Mouse (Mus musculus) spleen, adult 2 months (tissue): ENCODE measurements at regions not wholly inside any gene's neighbourhood (a gene's known extent, or its start where the extent isn't known, plus 50 kb on each side); places are given as distances from the start of the nearest gene placed in this dataset.

Source experiments
- DNase-seq, 2 experiments: peaks; one replicate each; pipeline versions ENCODE4 v3.0.0 to v3.0.0-alpha.2; 2012 to 2021; ENCODE audit warnings: low spot score in 2 of 2, low read depth in 1 of 2
- H3K27ac ChIP-seq: fragments of 200-500 bp; 2 replicates; pipeline ENCODE4 v1.5.1; 2012; ENCODE audit warnings: low read length, inconsistent platforms; ENCODE audit not compliant: insufficient read depth
- H3K27me3 ChIP-seq: fragments of 200-500 bp; 2 replicates; pipeline ENCODE4 v1.6.1; 2012; ENCODE audit warnings: mild to moderate bottlenecking, moderate library complexity, low read length, inconsistent platforms; ENCODE audit not compliant: control insufficient read depth, insufficient read depth
- H3K36me3 ChIP-seq: fragments of 200-500 bp; 2 replicates; pipeline ENCODE4 v1.6.1; 2012; ENCODE audit warnings: mild to moderate bottlenecking, low read length, inconsistent platforms; ENCODE audit not compliant: control insufficient read depth, insufficient read depth
- H3K4me1 ChIP-seq: fragments of 200-500 bp; 2 replicates; pipeline ENCODE4 v1.6.1; 2011; ENCODE audit warnings: inconsistent platforms; ENCODE audit not compliant: control insufficient read depth, insufficient read depth, insufficient read length
- H3K4me3 ChIP-seq: fragments of 200-500 bp; 2 replicates; pipeline ENCODE4 v1.5.1; 2011; ENCODE audit warnings: mild to moderate bottlenecking, inconsistent platforms; ENCODE audit not compliant: insufficient read depth, insufficient read length; ENCODE audit errors: extremely low read depth
- CTCF ChIP-seq: fragments of 200-500 bp; IDR thresholded peaks from 2 replicates; pipeline ENCODE4 v1.5.1; 2011; ENCODE audit warnings: mild to moderate bottlenecking, inconsistent platforms; ENCODE audit not compliant: insufficient read depth, insufficient read length, insufficient replicate concordance; ENCODE audit errors: extremely low read depth
- POLR2A ChIP-seq: fragments of 200-500 bp; IDR thresholded peaks from 2 replicates; pipeline ENCODE4 v1.6.1; 2011; ENCODE audit warnings: low read depth, low read length, inconsistent platforms
- WGBS: fragments of 180-500 bp; shearing (Covaris S2); methylation state at CpG from one replicate; pipeline ENCODE4 v1.1.7; 2018; 5-methylcytosine and 5-hydroxymethylcytosine counted together

GRCm38 (mm10) chr8:53945561-53945960 lies 131.8 kb upstream of the Vegfc start:
- TF ChIP-seq CTCF = no peak
- TF ChIP-seq POLR2A = no peak
- Histone ChIP-seq H3K27ac (no peak overlapping the region), H3K36me3 (no peaks in the 10 kb centered on the region), H3K4me1 (no peaks in the 10 kb centered on the region), H3K27me3 (no peaks in the 10 kb centered on the region), H3K4me3 (no peak overlapping the region)
- WGBS = 79% methylated on average over 2 of the region's 2 CpGs
- DNase-seq = no peak

DNA sequence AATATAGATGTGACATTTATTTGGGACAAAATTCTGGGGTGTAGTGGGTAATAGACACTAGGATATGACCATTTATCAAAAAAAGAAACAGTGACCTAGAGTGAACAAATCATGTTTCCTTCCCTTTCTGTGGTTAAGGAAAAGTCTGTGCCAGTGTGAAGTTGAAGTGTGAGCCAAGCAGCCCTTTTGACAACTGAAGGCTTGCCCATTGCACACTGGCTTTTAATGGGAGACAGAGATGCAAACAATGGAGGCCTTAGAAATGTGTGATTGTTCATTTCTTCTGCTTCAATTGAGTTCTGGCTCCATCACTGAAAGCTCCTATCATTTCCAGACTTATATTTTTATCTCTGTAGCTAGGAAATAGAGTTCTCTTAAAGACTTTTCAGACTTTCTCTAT lies 130.0 kb upstream of the Vegfc start:
- Histone ChIP-seq H3K4me1 (no peaks in the 10 kb centered on the region), H3K36me3 (no peaks in the 10 kb centered on the region)

DNA sequence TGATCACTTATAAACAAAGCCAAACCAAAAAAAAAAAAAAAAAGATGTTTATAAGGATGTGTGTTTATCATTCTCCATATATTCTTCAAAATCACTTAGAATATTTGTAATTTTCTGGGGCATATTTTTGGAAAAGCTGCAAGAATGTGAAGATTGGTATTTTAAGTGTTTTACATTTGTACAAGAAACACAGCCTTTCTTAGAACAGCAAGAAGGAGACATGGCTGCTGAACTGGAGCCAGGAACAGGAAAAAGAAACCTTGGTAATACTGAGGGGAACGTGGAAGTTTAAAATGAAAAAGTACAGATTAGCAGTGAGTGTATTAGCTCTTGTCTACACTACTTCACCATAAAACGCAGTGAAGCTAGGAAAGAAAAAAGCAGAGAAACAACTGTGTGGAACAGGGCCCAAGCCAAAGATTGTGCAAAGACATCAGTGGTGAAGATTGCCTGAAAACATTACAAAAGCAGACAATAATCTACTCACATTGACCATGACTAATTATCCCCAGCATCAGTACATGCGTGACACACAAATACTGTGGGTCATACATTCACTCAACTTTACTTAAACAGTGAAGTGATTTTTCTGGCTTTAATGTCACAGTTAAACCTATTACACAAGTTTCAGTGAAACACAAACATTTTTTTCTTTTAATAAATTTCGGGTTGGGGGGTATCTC lies 122.8 kb upstream of the Vegfc start:
- DNase-seq = no peak
- Histone ChIP-seq H3K27me3 (no peaks in the 10 kb centered on the region), H3K27ac (no peak overlapping the region), H3K4me3 (no peak overlapping the region), H3K36me3 (no peaks in the 10 kb centered on the region), H3K4me1 (no peaks in the 10 kb centered on the region)
- WGBS = 81% methylated on average over 4 of the region's 4 CpGs
- TF ChIP-seq POLR2A (no peak), CTCF (no peak)

More for the DNA sequence above, 130.0 kb upstream of the Vegfc start:
- Histone ChIP-seq H3K4me3 (no peak overlapping the region), H3K27me3 (no peaks in the 10 kb centered on the region), H3K27ac (no peak overlapping the region)
- TF ChIP-seq CTCF = no peak
- no peak for TF ChIP-seq POLR2A
- DNase-seq = no peak

GRCm38 (mm10) chr8:53956148-53956547 lies 121.3 kb upstream of the Vegfc start:
- Histone ChIP-seq H3K36me3 (no peaks in the 10 kb centered on the region), H3K4me3 (no peak overlapping the region), H3K4me1 (no peaks in the 10 kb centered on the region), H3K27me3 (no peaks in the 10 kb centered on the region), H3K27ac (no peak overlapping the region)
- TF ChIP-seq CTCF = no peak
- no peak for TF ChIP-seq POLR2A
- no peak for DNase-seq
- WGBS = 91% methylated on average over 2 of the region's 2 CpGs

- H3K4me3 ChIP-seq = no peak overlapping the region
- no peak for DNase-seq
Measured at GRCm38 (mm10) chr8:53958548-53958947, 118.9 kb upstream of the Vegfc start.

DNA sequence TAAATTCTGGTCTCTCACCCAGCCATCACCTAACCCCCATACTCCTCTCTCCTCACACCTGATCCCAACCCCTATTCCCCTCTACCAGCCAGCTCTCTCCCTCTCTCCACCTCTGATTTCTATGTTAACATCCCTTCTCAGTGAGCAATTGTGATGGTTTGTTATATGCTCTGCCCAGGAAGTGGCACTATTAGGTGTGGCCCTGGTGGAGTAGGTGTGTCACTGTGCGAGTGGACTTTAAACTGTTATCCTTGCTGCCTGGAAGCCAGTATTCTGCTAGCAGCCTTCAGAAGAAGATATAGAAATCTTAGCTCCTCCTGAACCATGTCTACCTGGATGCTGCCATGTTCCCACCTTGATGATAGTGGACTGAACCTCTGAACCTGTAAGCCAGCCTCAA lies 114.4 kb upstream of the Vegfc start:
- WGBS = 95% methylated on average over 1 of the region's 1 CpGs
- no peak overlapping the region for H3K4me3 ChIP-seq
- H3K36me3 ChIP-seq = no peaks in the 10 kb centered on the region
- DNase-seq = no peak
- TF ChIP-seq CTCF (no peak), POLR2A (no peak)
- no peaks in the 10 kb centered on the region for H3K27me3 ChIP-seq
- H3K4me1 ChIP-seq = no peaks in the 10 kb centered on the region
- H3K27ac ChIP-seq = no peak overlapping the region

More at GRCm38 (mm10) chr8:53958548-53958947, 118.9 kb upstream of the Vegfc start:
- H3K27ac ChIP-seq = no peak overlapping the region
- no peaks in the 10 kb centered on the region for H3K36me3 ChIP-seq
- no peaks in the 10 kb centered on the region for H3K27me3 ChIP-seq
- H3K4me1 ChIP-seq = no peaks in the 10 kb centered on the region
- 90% methylated on average over 1 of the region's 1 CpGs for WGBS
- TF ChIP-seq CTCF (no peak), POLR2A (no peak)

- 17% methylated on average over 2 of the region's 2 CpGs for WGBS
- H3K4me3 ChIP-seq = no peak overlapping the region
- H3K27me3 ChIP-seq = no peaks in the 10 kb centered on the region
- H3K4me1 ChIP-seq = no peaks in the 10 kb centered on the region
- no peak for DNase-seq
- no peaks in the 10 kb centered on the region for H3K36me3 ChIP-seq
- no peak overlapping the region for H3K27ac ChIP-seq
- TF ChIP-seq POLR2A (no peak), CTCF (no peak)
Measured at GRCm38 (mm10) chr8:53984296-53984695, 93.1 kb upstream of the Vegfc start.
